Mouse (Mus musculus): ENCODE measurements at regions not wholly inside any gene's neighbourhood (a gene's known extent, or its start where the extent isn't known, plus 50 kb on each side); places are given as distances from the start of the nearest gene placed in this dataset.

- TF ChIP-seq CTCF (IDR thresholded peaks at IDR 0.05; ENCODE audit: low read depth): no peak
- no peak for TF ChIP-seq EP300 (optimal IDR thresholded peaks at IDR 0.05)
Measured at GRCm38 (mm10) chr8:34662532-34662931, 551.0 kb upstream of the Gm10131 start.

Data from stomach, postnatal 0 days (tissue).